Mouse (Mus musculus) layer of hippocampus, adult 2 months (tissue): ENCODE measurements around the gene Tmprss3. TPM values are rescaled to one million over a fixed set of nuclear protein-coding genes. Genes with fewer than 3 reads are reported as not detected.
A peak's percentile ranks its signal among the peaks of the same experiment; 100 is the strongest.

Experiments used
- DNase-seq, 2 experiments: peaks; one replicate each; pipeline ENCODE4 v3.0.0; 2022; ENCODE audit warnings: low spot score in 2 of 2
- H3K27ac ChIP-seq: fragments of 200-600 bp; 2 replicates; pipeline ENCODE4 v1.8.1; 2022
- H3K4me3 ChIP-seq: fragments of 200-600 bp; 2 replicates; pipeline ENCODE4 v1.8.1; 2022; ENCODE audit warnings: mild to moderate bottlenecking
- CTCF ChIP-seq: fragments of 200-600 bp; conservative IDR thresholded peaks from 2 replicates; pipeline ENCODE4 v1.8.1; 2022; ENCODE audit warnings: antibody characterized with exemption, mild to moderate bottlenecking, moderate library complexity
- total RNA-seq, 2 experiments: library from RNA; stranded (reverse); gene quantifications; 2 replicates each; pipeline ENCODE4 v1.2.3; 2021

Gene Tmprss3
- total RNA-seq, 2 experiments from 2014 or later: not detected

- H3K4me3 ChIP-seq: no peak overlapping the region
- TF ChIP-seq CTCF: no peak
- no peak for DNase-seq
- H3K27ac ChIP-seq: no peak overlapping the region
Observed at GRCm38 (mm10) chr17:31145998-31146397, 52.8 kb downstream of the Tmprss3 start.

GRCm38 (mm10) chr17:31144040-31145037 is 54.4 kb downstream of the Tmprss3 start, which contains the start of gene Tff2:
TSS of gene Tff2 (minus strand) at chr17:31144282.
- no peak for TF ChIP-seq CTCF
- Histone ChIP-seq H3K4me3 (no peak within 1 kb of the TSS), H3K27ac (no peak within 1 kb of the TSS)
- no peak for DNase-seq

GRCm38 (mm10) chr17:31142116-31142515 is 56.7 kb downstream of the Tmprss3 start:
- H3K4me3 ChIP-seq: no peak overlapping the region
- DNase-seq: no peak
- H3K27ac ChIP-seq: no peak overlapping the region
- TF ChIP-seq CTCF: no peak

- TF ChIP-seq CTCF: peak; percentile 93
- Histone ChIP-seq H3K4me3 (no peak overlapping the region), H3K27ac (no peak overlapping the region)
- DNase-seq: peak; percentile 68 to 81
Observed at GRCm38 (mm10) chr17:31138398-31138797, 60.4 kb downstream of the Tmprss3 start.

- no peak overlapping the region for H3K4me3 ChIP-seq
- TF ChIP-seq CTCF: no peak
- no peak overlapping the region for H3K27ac ChIP-seq
- DNase-seq: no peak
Observed at GRCm38 (mm10) chr17:31136821-31137220, 62.0 kb downstream of the Tmprss3 start.

- no peak overlapping the region for H3K27ac ChIP-seq
- H3K4me3 ChIP-seq: no peak overlapping the region
- no peak for DNase-seq
- no peak for TF ChIP-seq CTCF
Observed at GRCm38 (mm10) chr17:31136291-31136690, 62.5 kb downstream of the Tmprss3 start.

- no peak for DNase-seq
- no peak for TF ChIP-seq CTCF
- H3K27ac ChIP-seq: no peak overlapping the region
- no peak overlapping the region for H3K4me3 ChIP-seq
Observed at GRCm38 (mm10) chr17:31134913-31135312, 63.9 kb downstream of the Tmprss3 start.

GRCm38 (mm10) chr17:31133776-31134175 is 65.0 kb downstream of the Tmprss3 start:
- no peak for DNase-seq
- no peak overlapping the region for H3K4me3 ChIP-seq
- no peak overlapping the region for H3K27ac ChIP-seq
- TF ChIP-seq CTCF: no peak

- DNase-seq: no peak
- no peak overlapping the region for H3K4me3 ChIP-seq
Observed at GRCm38 (mm10) chr17:31131269-31131821, 67.4 kb downstream of the Tmprss3 start.

GRCm38 (mm10) chr17:31129452-31129851 is 69.3 kb downstream of the Tmprss3 start, which contains the start of gene Tff3:
TSS of gene Tff3 (minus strand) at chr17:31129646.
- Histone ChIP-seq H3K27ac (no peak within 1 kb of the TSS), H3K4me3 (no peak within 1 kb of the TSS)
- TF ChIP-seq CTCF: no peak

More at GRCm38 (mm10) chr17:31131269-31131821, 67.4 kb downstream of the Tmprss3 start:
- H3K27ac ChIP-seq: no peak overlapping the region
- TF ChIP-seq CTCF: no peak

More at GRCm38 (mm10) chr17:31129452-31129851, 69.3 kb downstream of the Tmprss3 start, which contains the start of gene Tff3:
- DNase-seq: no peak

Other genes with a start within 250 kb of the Tmprss3 start
- under 1 TPM; 0.67 to 0.79 TPM for gene Umodl1, start 244.3 kb downstream of the Tmprss3 start, total RNA-seq
- 10 to 100 TPM; 75.7 to 83.3 TPM for gene Abcg1, start 141.3 kb downstream of the Tmprss3 start, total RNA-seq
- not detected for gene Tff3, start 69.3 kb downstream of the Tmprss3 start, total RNA-seq
- not detected for gene Tff2, start 54.7 kb downstream of the Tmprss3 start, total RNA-seq
- not detected for gene Tff1, start 33.7 kb downstream of the Tmprss3 start, total RNA-seq
- under 1 TPM; 0.66 to 0.95 TPM for gene Ubash3a, start 8.9 kb upstream of the Tmprss3 start, total RNA-seq
- 10 to 100 TPM; 11.4 to 15.8 TPM for gene Rsph1, start 78.4 kb upstream of the Tmprss3 start, total RNA-seq
- gene Slc37a1, start 87.8 kb upstream of the Tmprss3 start, total RNA-seq: 10 to 100 TPM in 1 of 2 experiments, 1 to 10 TPM in 1; 8.4 to 11.5 TPM
- gene Pde9a, start 187.2 kb upstream of the Tmprss3 start, total RNA-seq: 10 to 100 TPM; 21.8 to 31.9 TPM